Mouse (Mus musculus): ENCODE data around the gene Mknk2. TPM values are rescaled to one million over a fixed set of nuclear protein-coding genes. Genes with fewer than 3 reads are reported as not detected.

Mknk2 gene
- total and polyA plus RNA-seq, 3 experiments = 47.4 to 184 (median 87.1) TPM

DNA sequence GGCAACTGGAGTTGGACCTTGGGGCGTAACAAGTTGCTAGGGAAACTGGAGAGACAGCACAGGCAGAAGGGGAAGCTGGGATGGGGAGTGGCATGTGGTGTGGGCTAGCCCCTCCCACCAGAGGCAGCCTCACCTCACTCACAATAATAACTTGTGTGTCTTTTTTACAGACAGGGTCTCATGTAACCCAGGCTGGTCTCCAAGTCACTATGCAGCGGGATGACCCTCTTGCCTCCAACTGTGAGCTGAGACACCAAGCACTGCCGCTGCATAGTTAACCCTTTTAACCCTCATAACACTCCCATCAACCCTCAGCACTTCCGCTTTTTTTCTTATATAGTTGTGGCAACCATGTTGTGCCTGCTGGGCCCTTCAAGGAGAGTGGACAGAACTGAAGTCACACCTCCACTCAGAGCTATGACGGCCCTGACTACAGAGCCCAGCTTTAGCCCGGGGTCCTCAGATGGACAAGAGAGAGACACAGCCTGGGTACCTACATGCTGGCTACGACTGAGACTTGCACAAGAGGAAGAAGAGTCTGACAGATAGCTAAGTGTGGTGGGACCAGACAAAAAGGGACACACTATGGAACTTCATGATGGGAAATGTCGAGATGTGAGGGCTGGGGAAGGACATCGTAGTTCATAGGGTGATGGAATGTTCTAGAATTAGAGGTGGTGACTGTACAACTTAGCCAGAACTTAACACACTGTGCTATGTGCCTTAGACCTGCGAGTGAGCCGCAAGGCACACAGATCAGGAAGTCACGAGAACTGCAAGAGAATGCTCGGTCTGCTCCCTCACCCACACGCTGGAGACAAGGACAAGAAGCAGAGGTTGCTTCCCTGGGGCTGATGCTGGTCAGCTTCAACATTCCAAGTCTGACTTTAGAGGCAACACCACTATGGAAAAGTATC is 14.6 kb upstream of the Mknk2 start (continued):
- TF ChIP-seq TAL1 (IDR thresholded peaks at IDR 0.05; ENCODE audit: low read length) = no peak
- TF ChIP-seq ELF1 (IDR thresholded peaks at IDR 0.05; ENCODE audit: low read depth, low read length) = peak; percentile 73
- 0 out of 2 replicates have a peak, but pooled peaks have one; percentile 37 for TF ChIP-seq POLR2AphosphoS2 (IDR thresholded peaks at IDR 0.05; ENCODE audit: low read length)
- 0 out of 2 replicates have a peak, but pooled peaks have one; percentile 38 for TF ChIP-seq TBP (IDR thresholded peaks at IDR 0.05; ENCODE audit: low read depth, low read length)
- TF ChIP-seq MAZ (IDR thresholded peaks at IDR 0.05; ENCODE audit: low read depth, low read length) = peak; percentile 45; the same call in 1 of the 2 replicates

DNA sequence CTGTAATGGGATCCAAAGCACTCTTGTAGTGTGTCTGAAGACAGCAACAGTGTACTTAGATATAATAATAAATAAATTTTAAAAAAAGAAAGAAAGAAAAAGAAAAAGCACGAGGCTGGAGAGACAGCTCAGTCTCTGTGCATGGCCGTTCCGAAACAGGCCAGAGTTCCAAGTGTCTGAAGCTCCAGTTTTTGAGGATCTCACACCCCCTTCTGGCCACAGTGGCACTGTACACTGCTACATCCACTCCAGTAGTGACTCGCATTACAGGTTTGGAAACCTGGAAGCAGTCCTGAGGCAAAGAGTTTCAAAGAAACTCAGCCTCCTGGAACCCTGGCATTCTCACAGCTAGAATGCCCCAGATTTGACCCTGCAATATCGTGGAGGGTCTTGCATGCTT is 9.9 kb upstream of the Mknk2 start:
- DNase-seq (ENCODE audit: low read depth, low spot score) = peak; percentile 77
- H3K9me3 ChIP-seq (replicated peaks; ENCODE audit: insufficient read depth, low read length) = no peaks in the 10 kb centered on the region
- peaks cover 10 to 28% of the 10 kb centered on the region in 2 experiments for H3K4me1 ChIP-seq (ENCODE audit: control insufficient read depth in 1 of 2, insufficient read depth in 2 of 2, low read length in 2 of 2)
- no peak overlapping the region for H3K4me3 ChIP-seq (ENCODE audit: control insufficient read depth in 1 of 2, insufficient read depth in 1 of 2, low read depth in 2 of 2, low read length in 2 of 2)
- H3K9ac ChIP-seq (ENCODE audit: control insufficient read depth, low read depth, low read length, poor library complexity, severe bottlenecking) = no peak overlapping the region
- no peak overlapping the region for H3K27ac ChIP-seq (ENCODE audit: control insufficient read depth, low read depth, low read length)
- H3K36me3 ChIP-seq (ENCODE audit: control insufficient read depth in 1 of 2, insufficient read depth in 2 of 2, low read length in 2 of 2) = peaks cover 5 to 21% of the 10 kb centered on the region in 2 experiments; a peak in 3 of 4 replicates
- H3K27me3 ChIP-seq (ENCODE audit: control insufficient read depth in 1 of 2, insufficient read depth in 2 of 2, low read length in 2 of 2) = no peaks in the 10 kb centered on the region
- TF ChIP-seq HCFC1 (IDR thresholded peaks at IDR 0.05; ENCODE audit: low read depth, low read length) = no peak
- TF ChIP-seq MAFK (IDR thresholded peaks at IDR 0.05; ENCODE audit: borderline replicate concordance, low read depth, low read length) = no peak
- TF ChIP-seq NELFE (IDR thresholded peaks at IDR 0.05; ENCODE audit: low read depth, low read length) = no peak
- no peak for TF ChIP-seq ZKSCAN1 (IDR thresholded peaks at IDR 0.05; ENCODE audit: low read depth, low read length)
- no peak for TF ChIP-seq BHLHE40 (IDR thresholded peaks at IDR 0.05; ENCODE audit: borderline replicate concordance, low read depth, low read length)
- TF ChIP-seq USF2 (IDR thresholded peaks at IDR 0.05; ENCODE audit: borderline replicate concordance in 1 of 2, insufficient read depth in 1 of 2, low read depth in 1 of 2, low read length in 2 of 2) = no peak
- 0 out of 2 replicates have a peak, but pooled peaks have one; percentile 36 for TF ChIP-seq SIN3A (IDR thresholded peaks at IDR 0.05; ENCODE audit: low read length)
- TF ChIP-seq POLR2A (IDR thresholded peaks at IDR 0.05; ENCODE audit: control insufficient read depth in 1 of 2, insufficient read depth in 1 of 2, low read depth in 1 of 2, low read length in 2 of 2, poor library complexity in 1 of 2) = no peak
- peak; percentile 66 for TF ChIP-seq ZC3H11A (IDR thresholded peaks at IDR 0.05; ENCODE audit: low read depth, low read length)
- TF ChIP-seq GATA1 (IDR thresholded peaks at IDR 0.05; ENCODE audit: low read depth, low read length) = no peak
- peak; percentile 52 to 75 (median 67) for TF ChIP-seq CTCF (IDR thresholded peaks at IDR 0.05 in 2 of 3, conservative IDR thresholded peaks at IDR 0.05 in 1 of 3; ENCODE audit: control insufficient read depth in 1 of 3, insufficient read depth in 1 of 3, low read depth in 2 of 3, low read length in 3 of 3, poor library complexity in 1 of 3, severe bottlenecking in 1 of 3)
- TF ChIP-seq NRF1 (IDR thresholded peaks at IDR 0.05; ENCODE audit: insufficient read depth, low read depth, low read length, poor library complexity, severe bottlenecking) = no peak
- TF ChIP-seq USF1 (IDR thresholded peaks at IDR 0.05; ENCODE audit: low read depth, low read length) = no peak
- no peak for TF ChIP-seq TAL1 (IDR thresholded peaks at IDR 0.05; ENCODE audit: low read length)
- TF ChIP-seq ETS1 (IDR thresholded peaks at IDR 0.05; ENCODE audit: low read depth, low read length) = no peak
- TF ChIP-seq MXI1 (IDR thresholded peaks at IDR 0.05; ENCODE audit: low read depth, low read length) = no peak
- peak; percentile 79 for TF ChIP-seq RAD21 (IDR thresholded peaks at IDR 0.05; ENCODE audit: low read depth, low read length)
- TF ChIP-seq MEF2A (IDR thresholded peaks at IDR 0.05; ENCODE audit: extremely low read depth, insufficient replicate concordance, low read depth, low read length, poor library complexity, severe bottlenecking) = no peak
- no peak for TF ChIP-seq ZNF384 (IDR thresholded peaks at IDR 0.05; ENCODE audit: low read depth, low read length)
- peak; percentile 70 for TF ChIP-seq SMC3 (IDR thresholded peaks at IDR 0.05; ENCODE audit: low read depth, low read length)
- no peak for TF ChIP-seq JUND (IDR thresholded peaks at IDR 0.05; ENCODE audit: low read depth, low read length)
- H3K79me2 ChIP-seq (ENCODE audit: control insufficient read depth, insufficient read depth, low read length, poor library complexity) = no peaks in the 10 kb centered on the region

All from MEL (cell line).